Mouse (Mus musculus): Measurements from ENCODE around the gene Plbd1.

Plbd1 gene

GRCm38 (mm10) chr6:136661706-136662016 lies at the start of gene Plbd1:
TSS of gene Plbd1 (minus strand) at chr6:136661928.
- DNase-seq (ENCODE audit: low read depth, low spot score): no peak

GRCm38 (mm10) chr6:136710408-136710807 lies 48.7 kb upstream of the Plbd1 start:
- DNase-seq (ENCODE audit: low read depth, low spot score): no peak

GRCm38 (mm10) chr6:136708597-136708996 lies 46.9 kb upstream of the Plbd1 start:
- DNase-seq (ENCODE audit: low read depth, low spot score): no peak

DNA sequence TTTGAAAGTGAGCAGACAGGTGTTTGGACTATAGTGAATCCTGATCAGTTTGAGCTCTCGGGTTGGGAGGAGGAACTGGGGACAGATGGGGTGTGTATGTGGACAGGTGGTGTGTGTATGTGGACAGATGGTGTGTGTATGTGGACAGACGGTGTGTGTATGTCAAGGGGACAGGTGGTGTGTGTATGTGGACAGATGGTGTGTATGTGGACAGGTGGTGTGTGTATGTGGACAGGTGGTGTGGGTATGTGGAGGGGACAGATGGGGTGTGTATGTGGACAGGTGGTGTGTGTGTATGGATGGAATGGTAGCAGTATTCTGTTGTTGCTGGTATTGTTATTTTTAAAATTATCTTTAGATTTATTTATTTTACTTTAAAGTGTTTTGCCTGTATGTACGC lies 40.1 kb upstream of the Plbd1 start:
- DNase-seq (ENCODE audit: low read depth, low spot score): no peak

DNA sequence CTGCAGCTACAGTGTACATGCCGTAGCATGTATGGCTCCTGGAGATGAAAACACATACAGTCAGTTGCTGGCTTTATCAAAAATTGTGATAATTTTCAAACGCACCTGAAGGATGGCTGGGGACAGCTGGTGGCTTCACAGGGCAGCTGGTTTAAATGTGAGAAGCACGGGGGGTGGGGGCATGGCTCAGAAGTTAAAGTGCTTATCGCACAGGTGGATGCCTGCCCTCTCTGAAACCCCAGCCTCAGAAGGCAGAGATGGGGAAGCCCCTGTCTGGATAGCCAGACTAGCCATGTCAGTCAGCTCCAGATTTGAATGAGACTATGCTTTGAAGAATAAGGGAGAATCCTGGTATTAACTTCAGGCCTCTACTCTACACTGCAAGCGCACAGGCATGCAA lies 39.5 kb upstream of the Plbd1 start:
- no peak for DNase-seq (ENCODE audit: low read depth, low spot score)

GRCm38 (mm10) chr6:136691314-136691713 lies 29.6 kb upstream of the Plbd1 start:
- DNase-seq (ENCODE audit: low read depth, low spot score): no peak

- DNase-seq (ENCODE audit: low read depth, low spot score): no peak
These were observed 28.8 kb upstream of the Plbd1 start for GRCm38 (mm10) chr6:136690527-136690926.

DNA sequence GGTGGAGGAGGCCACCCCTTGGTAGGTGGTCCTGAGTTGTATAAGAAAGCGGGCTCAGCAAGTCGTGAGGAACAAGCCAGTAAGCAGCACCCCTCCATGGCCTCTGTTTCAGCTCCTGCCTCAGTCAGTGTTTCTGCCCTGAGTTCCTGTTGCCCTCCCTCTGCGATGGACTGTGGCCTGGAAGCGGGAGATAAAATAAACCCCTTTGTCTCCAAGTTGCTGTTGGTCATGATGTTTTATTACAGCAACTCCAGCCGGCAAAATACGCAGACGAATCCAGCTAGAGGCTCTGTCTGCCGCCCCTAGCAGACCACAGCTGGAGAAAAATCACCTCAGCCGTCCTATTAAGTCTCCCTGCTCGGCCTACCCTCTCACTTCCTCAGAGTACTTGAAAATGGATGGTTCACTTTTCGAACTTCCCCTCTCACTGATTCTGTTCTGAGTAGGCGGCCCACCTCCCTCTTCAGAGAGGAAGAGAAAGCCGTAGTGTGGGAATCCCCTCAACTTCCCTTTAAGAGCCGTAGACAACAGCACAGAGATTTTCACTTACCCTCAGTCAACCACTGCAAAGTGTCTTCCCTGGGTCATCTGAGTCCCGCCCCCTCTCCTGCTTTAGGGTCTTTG lies 28.2 kb upstream of the Plbd1 start:
- DNase-seq (ENCODE audit: low read depth, low spot score): no peak

DNA sequence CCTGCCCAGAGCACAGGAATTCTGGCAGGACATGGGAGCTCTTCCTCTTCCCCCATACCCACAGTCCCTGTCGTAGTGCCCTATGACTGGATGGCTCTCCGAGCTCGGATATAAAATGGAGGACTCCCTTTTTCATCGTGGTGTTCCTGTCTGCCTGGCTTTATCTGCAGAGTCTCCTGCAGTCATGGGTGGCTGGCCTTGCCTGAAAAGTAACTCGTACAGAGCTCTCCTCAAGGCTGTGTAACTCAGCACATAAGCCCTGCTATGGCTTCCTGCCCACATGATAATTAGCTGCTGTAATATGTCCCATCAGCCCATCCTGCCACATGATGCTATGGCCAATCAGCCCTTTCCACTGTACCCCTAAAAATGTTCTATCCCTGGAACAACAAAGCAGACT lies 23.7 kb upstream of the Plbd1 start:
- no peak for DNase-seq (ENCODE audit: low read depth, low spot score)

DNA sequence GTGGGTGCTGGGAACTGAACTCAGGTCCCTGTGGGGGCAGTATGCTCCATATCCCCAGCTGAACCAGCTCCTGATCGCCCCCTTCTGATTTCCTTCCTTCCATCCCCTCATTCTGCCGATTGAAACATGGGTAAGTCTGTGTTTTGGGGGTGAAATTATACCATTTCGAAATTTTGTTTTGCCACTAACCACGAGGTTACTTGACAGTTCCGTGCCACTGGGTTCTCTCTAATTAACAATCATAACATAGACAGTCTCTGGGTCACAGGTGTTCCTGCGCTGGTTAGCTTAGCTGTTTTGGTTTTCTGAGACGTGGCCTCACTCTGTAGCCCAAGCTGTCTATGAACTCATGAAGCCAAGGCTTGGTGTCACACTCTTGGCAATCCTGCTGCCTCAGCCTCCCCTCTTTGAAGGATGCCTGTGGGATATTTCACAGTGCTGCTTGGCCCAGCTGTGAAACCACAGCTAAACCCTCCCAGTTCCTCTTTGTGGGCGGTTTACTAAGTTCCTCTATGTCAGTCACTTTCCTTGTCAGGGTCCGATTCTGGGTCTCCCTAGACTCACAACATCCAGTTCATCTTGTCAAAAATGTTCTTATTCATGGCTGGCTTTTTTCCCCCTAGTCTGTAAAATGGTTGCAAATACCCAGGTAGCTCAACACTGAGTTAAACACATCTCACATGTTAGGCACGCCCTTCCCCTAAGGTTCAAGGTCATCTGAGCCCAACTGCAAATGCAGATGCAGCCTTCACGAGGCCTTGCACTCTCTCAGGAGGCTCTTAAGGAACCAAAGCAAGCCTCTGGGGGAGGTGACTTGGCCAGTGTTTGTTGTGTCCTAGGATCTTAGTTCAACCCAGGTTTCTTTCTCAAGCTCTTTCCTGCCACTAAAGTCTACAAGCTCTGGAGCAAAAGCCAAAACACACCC lies 21.9 kb upstream of the Plbd1 start:
- DNase-seq (ENCODE audit: low read depth, low spot score): no peak

DNA sequence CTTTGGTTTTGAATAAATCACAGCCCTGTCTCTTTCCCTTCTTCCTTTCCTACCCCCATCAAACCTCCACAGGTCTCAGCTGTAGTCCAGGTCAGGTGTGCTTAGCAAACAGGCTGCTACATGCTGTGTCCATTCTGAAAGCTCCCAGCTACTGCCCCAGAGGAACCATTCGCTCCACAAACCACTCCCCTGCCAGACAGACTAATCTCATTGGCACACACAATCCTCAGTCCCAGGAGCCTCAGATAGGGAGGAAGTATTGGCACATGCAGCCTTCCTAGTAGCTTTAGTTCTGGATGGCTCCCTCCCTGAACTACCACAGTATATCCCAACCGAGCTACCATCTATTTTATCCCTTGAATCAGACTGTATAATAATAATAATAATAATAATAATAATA lies 17.7 kb upstream of the Plbd1 start:
- no peak for DNase-seq (ENCODE audit: low read depth, low spot score)

- no peak for DNase-seq (ENCODE audit: low read depth, low spot score)
These were observed 13.2 kb upstream of the Plbd1 start for GRCm38 (mm10) chr6:136674935-136675334.

- DNase-seq (ENCODE audit: low read depth, low spot score): no peak
These were observed 10.7 kb upstream of the Plbd1 start for GRCm38 (mm10) chr6:136672467-136672866.

GRCm38 (mm10) chr6:136669274-136669673 lies 7.5 kb upstream of the Plbd1 start:
- DNase-seq (ENCODE audit: low read depth, low spot score): no peak

DNA sequence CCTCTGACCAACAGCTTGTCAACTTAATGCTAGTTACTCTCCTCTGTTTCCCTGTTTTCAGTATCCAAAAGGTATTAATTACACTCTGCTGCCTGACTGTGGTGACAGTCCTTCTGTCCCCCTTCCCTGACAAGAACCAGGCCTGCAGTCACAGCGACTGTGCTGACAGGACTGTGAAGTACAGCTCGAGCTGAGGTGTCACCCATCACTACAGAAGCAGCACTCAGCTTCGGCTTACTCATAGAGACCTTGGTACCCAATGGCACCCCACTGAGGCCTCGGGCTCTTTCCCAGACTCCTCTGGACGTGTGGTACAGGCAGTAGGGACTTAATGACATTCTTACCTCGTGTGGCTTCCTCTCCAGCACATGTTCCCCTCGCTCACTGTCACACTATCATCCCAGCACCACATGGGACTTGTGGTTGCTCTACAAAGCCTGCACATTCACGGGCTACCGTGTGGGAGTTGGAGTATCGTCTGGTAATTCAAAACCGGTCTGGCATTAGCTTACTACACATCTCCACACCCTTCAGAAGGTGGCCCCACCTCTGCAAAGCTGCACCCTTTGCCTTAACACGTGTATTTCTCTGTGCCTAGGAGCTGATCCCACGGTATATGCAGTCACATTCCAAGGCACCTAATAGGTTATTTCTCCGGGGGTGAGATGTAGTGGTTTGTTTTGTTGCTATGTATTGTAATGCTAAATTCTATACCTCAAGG lies 6.7 kb upstream of the Plbd1 start:
- DNase-seq (ENCODE audit: low read depth, low spot score): no peak

- DNase-seq (ENCODE audit: low read depth, low spot score): no peak
These were observed 335 bp upstream of the Plbd1 start for GRCm38 (mm10) chr6:136662063-136662462.

DNA sequence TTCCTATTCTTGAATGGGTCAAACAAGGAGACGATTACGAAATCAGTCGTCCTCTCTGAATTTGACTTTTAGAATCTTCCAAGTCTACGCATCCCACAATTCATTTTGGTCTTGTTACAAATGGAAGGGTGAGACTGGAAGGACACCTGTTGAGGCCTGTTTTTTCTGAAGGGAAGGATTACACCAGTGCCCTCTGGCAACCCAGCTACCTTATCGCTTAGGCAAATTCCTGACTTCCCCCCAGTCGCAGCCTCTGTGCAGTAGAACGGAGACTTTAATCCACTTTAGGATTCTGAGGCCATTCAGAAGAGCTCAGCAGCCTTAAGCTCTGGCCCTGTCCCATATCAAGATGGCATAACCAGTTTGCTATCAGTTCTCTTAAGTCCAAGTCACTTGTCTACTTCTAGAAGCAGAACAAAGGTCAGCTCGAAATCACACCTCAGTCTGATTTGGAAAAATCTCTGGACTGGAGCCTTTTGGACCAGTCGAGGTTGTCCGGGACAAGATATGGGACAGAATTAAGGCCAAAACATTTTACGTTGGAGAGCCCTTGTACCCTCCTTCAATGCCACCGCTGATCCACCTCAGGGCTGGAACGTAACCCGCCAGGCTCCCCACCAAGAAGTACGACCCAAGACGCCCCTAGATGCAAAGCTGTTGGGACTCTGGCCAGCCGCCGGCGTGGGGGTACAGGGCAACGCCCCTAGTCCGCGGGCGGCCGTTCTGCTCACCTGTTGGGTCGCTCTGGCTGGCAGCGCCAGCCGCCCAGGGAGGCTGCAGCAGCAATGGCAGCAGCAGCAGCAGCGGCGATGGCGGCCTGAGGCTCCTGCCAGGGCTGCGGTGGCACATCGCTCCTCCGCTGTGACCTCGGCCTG lies 660 bp downstream of the Plbd1 start:
- DNase-seq (ENCODE audit: low read depth, low spot score): no peak

- DNase-seq (ENCODE audit: low read depth, low spot score): no peak
These were observed 2.5 kb downstream of the Plbd1 start for GRCm38 (mm10) chr6:136659226-136659625.

DNA sequence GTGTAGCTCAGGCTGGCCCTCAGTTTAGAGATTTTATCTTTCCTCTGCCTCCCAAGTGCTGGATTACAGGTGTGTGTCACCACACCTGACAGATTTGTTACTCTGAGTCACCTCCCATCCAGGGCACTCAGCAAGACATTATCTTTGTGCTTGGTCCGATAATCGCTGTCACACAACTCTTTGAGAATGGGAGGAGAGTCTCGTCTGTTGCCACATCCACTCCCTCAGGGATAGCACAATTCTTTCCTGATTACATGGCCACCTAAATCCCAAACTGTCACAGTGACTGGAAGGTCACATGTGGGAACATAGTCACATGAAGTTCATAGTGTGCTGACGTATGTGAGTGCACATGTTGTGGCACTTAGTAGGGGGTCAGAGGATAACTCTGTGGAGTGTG lies 3.4 kb downstream of the Plbd1 start:
- DNase-seq (ENCODE audit: low read depth, low spot score): no peak

GRCm38 (mm10) chr6:136655786-136656185 lies 5.9 kb downstream of the Plbd1 start:
- DNase-seq (ENCODE audit: low read depth, low spot score): no peak

GRCm38 (mm10) chr6:136654470-136654869 lies 7.3 kb downstream of the Plbd1 start:
- no peak for DNase-seq (ENCODE audit: low read depth, low spot score)

DNA sequence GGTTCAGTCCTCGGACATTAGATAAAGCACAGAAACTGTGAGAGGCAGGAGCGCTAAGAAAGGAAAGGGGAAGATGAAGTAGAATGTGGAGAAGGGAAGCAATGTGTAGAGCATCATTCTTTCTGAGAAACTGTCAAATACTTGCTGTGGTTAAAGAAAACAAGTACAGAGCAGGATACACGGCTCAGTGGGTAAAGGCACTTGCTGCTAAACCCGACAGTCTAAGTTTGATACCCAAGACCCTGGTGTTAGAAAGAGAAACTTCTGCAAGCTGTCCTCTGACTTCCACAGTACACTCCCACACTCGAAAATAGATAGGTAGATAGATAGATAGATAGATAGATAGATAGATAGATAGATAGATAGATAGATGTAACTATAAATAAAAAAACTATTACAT lies 8.4 kb downstream of the Plbd1 start:
- no peak for DNase-seq (ENCODE audit: low read depth, low spot score)
